Mouse (Mus musculus) midbrain, postnatal 0 days (tissue): ENCODE measurements around the gene Zfp933. TPM values are rescaled to one million over a fixed set of nuclear protein-coding genes. Genes with fewer than 3 reads are reported as not detected.

Experiments
- ATAC-seq: fragments of 200-750 bp; cut with Nextera tagmentation; 2 replicates; pipeline ENCODE4 v1.8.0; 2017; ENCODE audit warnings: moderate number of reproducible peaks, mild to moderate bottlenecking, moderate TSS enrichment, moderate library complexity; ENCODE audit not compliant: low FRiP score
- DNase-seq: peaks from one replicate; pipeline ENCODE4 v3.0.0-alpha.2; 2015; ENCODE audit warnings: low spot score
- H3K27ac ChIP-seq: fragments of 300-500 bp; sonication (generic); 2 replicates; pipeline ENCODE4 v1.5.1; 2014; ENCODE audit warnings: low read depth, mild to moderate bottlenecking, low read length, mixed read lengths
- H3K27me3 ChIP-seq: fragments of 300-500 bp; sonication (generic); 2 replicates; pipeline ENCODE4 v1.6.1; 2014; ENCODE audit warnings: low read length, control low read depth, mixed read lengths; ENCODE audit not compliant: insufficient read depth
- H3K36me3 ChIP-seq: fragments of 300-500 bp; sonication (generic); 2 replicates; pipeline ENCODE4 v1.6.1; 2014; ENCODE audit warnings: low read length, control low read depth, mixed read lengths; ENCODE audit not compliant: insufficient read depth
- H3K4me1 ChIP-seq: fragments of 300-500 bp; sonication (generic); 2 replicates; pipeline ENCODE4 v1.6.1; 2014; ENCODE audit warnings: mild to moderate bottlenecking, control low read depth, antibody characterized with exemption, low read length, mixed read lengths; ENCODE audit not compliant: insufficient read depth
- H3K4me2 ChIP-seq: fragments of 300-500 bp; sonication (generic); 2 replicates; pipeline ENCODE4 v1.6.1; 2014; ENCODE audit warnings: low read depth, mild to moderate bottlenecking, low read length, mixed read lengths; ENCODE audit not compliant: poor library complexity, severe bottlenecking
- H3K4me3 ChIP-seq: fragments of 300-500 bp; sonication (generic); 2 replicates; pipeline ENCODE4 v1.5.1; 2014; ENCODE audit warnings: low read depth, mild to moderate bottlenecking, low read length, moderate library complexity
- H3K9ac ChIP-seq: fragments of 300-500 bp; sonication (generic); replicated peaks from 2 replicates; pipeline ENCODE4 v1.6.1; 2014; ENCODE audit warnings: mild to moderate bottlenecking, low read length, moderate library complexity, mixed read lengths; ENCODE audit not compliant: poor library complexity, severe bottlenecking
- H3K9me3 ChIP-seq: fragments of 300-500 bp; sonication (generic); 2 replicates; pipeline ENCODE4 v1.6.1; 2016; ENCODE audit warnings: low read length, control low read depth
- CTCF ChIP-seq: IDR thresholded peaks from 2 replicates; pipeline ENCODE4 v1.5.1; 2016; ENCODE audit warnings: antibody characterized with exemption, mild to moderate bottlenecking
- WGBS: fragments of 180-500 bp; shearing (Covaris S2); extraction: QIAGEN DNeasy Blood & Tissue Kit; methylation state at CpG from one replicate; pipeline ENCODE4 v1.1.7; 2014; 5-methylcytosine and 5-hydroxymethylcytosine counted together
- polyA plus RNA-seq: library from polyadenylated mRNA; unstranded; fragments of >200 nt; fragmentation: Nextera tagmentation; extraction: Ambion mirVana; gene quantifications from 2 replicates; pipeline ENCODE4 v1.2.1, GENCODE M21; 2015
- total RNA-seq: library from RNA; depleted of rRNA; stranded (reverse); fragments of >200 nt; gene quantifications from 2 replicates; pipeline ENCODE4 v1.2.3, GENCODE M21; 2014

The Zfp933 gene
- total and polyA plus RNA-seq, 2 experiments from 2014 or later, result 4.2 to 11.2 TPM

DNA sequence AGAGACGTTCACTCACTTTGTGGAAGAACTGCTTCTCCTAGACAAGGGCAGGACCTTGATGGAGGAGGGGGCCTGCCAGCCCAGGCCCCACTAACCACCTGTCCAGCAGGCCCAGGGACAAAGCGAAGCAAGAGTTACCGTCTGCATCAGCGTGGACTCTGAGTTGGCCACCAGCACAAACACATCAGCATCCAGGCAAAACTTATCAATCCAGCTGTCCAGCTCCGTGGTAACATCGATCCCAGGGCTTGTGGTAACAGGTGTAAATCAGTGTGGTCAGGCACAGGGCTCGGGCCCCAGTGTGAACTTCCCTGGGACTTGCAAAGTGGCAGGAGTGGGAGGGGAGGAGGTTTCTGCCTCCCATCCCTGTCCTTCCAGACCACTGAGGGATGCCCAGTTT lies 39.1 kb upstream of the Zfp933 start:
- H3K9ac ChIP-seq, result no peak overlapping the region
- DNase-seq, result no peak
- H3K4me1 ChIP-seq, result no peaks in the 10 kb centered on the region
- TF ChIP-seq CTCF, result no peak
- H3K9me3 ChIP-seq, result no peaks in the 10 kb centered on the region
- peaks cover 82% of the 10 kb centered on the region for H3K36me3 ChIP-seq
- H3K27me3 ChIP-seq, result no peaks in the 10 kb centered on the region
- no peak overlapping the region for H3K27ac ChIP-seq
- 95% methylated on average over 7 of the region's 7 CpGs for WGBS
- ATAC-seq, result no peak
- no peak overlapping the region for H3K4me3 ChIP-seq
- no peak overlapping the region for H3K4me2 ChIP-seq

- H3K9me3 ChIP-seq, result no peaks in the 10 kb centered on the region
- ATAC-seq (no peak), DNase-seq (no peak)
- H3K27ac ChIP-seq, result no peak overlapping the region
- no peak overlapping the region for H3K4me3 ChIP-seq
- H3K4me1 ChIP-seq, result no peaks in the 10 kb centered on the region
- no peak for TF ChIP-seq CTCF
- no peaks in the 10 kb centered on the region for H3K27me3 ChIP-seq
- peaks cover 84% of the 10 kb centered on the region for H3K36me3 ChIP-seq
- WGBS, result 90% methylated on average over 12 of the region's 12 CpGs
- H3K9ac ChIP-seq, result no peak overlapping the region
- H3K4me2 ChIP-seq, result no peak overlapping the region
Measured at GRCm38 (mm10) chr4:147886158-147886557, 38.0 kb upstream of the Zfp933 start.

GRCm38 (mm10) chr4:147884138-147884537 lies 36.0 kb upstream of the Zfp933 start:
- 81% methylated on average over 3 of the region's 3 CpGs for WGBS
- H3K27ac ChIP-seq, result no peak overlapping the region
- no peak for DNase-seq

GRCm38 (mm10) chr4:147883041-147883440 lies 34.9 kb upstream of the Zfp933 start:
- peaks cover 88% of the 10 kb centered on the region for H3K36me3 ChIP-seq
- no peak for TF ChIP-seq CTCF
- H3K4me3 ChIP-seq, result no peak overlapping the region
- no peak for DNase-seq
- H3K9ac ChIP-seq, result no peak overlapping the region
- no peak overlapping the region for H3K4me2 ChIP-seq
- no peaks in the 10 kb centered on the region for H3K4me1 ChIP-seq
- no peaks in the 10 kb centered on the region for H3K27me3 ChIP-seq
- ATAC-seq, result no peak
- WGBS, result 79% methylated on average over 6 of the region's 6 CpGs
- H3K27ac ChIP-seq, result no peak overlapping the region
- no peaks in the 10 kb centered on the region for H3K9me3 ChIP-seq

More at GRCm38 (mm10) chr4:147884138-147884537, 36.0 kb upstream of the Zfp933 start:
- no peak for TF ChIP-seq CTCF
- Histone ChIP-seq H3K9me3 (no peaks in the 10 kb centered on the region), H3K4me1 (no peaks in the 10 kb centered on the region), H3K4me2 (no peak overlapping the region), H3K4me3 (no peak overlapping the region), H3K9ac (no peak overlapping the region), H3K27me3 (no peaks in the 10 kb centered on the region), H3K36me3 (peaks cover 83% of the 10 kb centered on the region)
- no peak for ATAC-seq

GRCm38 (mm10) chr4:147881792-147882191 lies 33.6 kb upstream of the Zfp933 start:
- no peak overlapping the region for H3K4me2 ChIP-seq
- ATAC-seq (no peak), DNase-seq (no peak)
- no peak overlapping the region for H3K9ac ChIP-seq
- no peaks in the 10 kb centered on the region for H3K9me3 ChIP-seq
- no peaks in the 10 kb centered on the region for H3K4me1 ChIP-seq
- no peaks in the 10 kb centered on the region for H3K27me3 ChIP-seq
- no peak overlapping the region for H3K4me3 ChIP-seq
- H3K36me3 ChIP-seq, result peaks cover 84% of the 10 kb centered on the region
- no peak overlapping the region for H3K27ac ChIP-seq
- TF ChIP-seq CTCF, result no peak
- 95% methylated on average over 7 of the region's 7 CpGs for WGBS

DNA sequence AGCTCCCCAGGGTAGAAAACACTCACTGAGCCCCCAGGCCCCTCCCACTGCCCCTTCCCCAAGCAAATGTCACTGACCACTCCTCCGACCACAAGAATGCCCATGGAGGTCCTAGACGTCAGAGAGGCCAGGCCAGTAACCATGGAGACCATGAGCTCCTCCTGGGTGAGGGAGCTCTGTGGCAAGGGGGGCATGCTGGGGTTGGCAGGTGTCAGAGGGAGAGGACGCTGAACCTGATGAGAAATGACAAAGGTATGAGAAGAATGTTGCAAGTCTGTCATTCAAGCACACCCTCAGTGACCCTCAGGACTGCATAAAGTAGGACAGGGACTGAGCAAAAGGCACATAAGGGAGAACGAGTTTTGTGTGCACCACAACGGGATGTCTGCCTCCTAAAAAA lies 31.7 kb upstream of the Zfp933 start:
- ATAC-seq, result no peak
- H3K27ac ChIP-seq, result no peak overlapping the region
- H3K4me2 ChIP-seq, result no peak overlapping the region
- H3K9me3 ChIP-seq, result no peaks in the 10 kb centered on the region
- no peaks in the 10 kb centered on the region for H3K27me3 ChIP-seq
- no peak for TF ChIP-seq CTCF
- peaks cover 83% of the 10 kb centered on the region for H3K36me3 ChIP-seq
- H3K9ac ChIP-seq, result no peak overlapping the region
- DNase-seq, result no peak
- H3K4me1 ChIP-seq, result no peaks in the 10 kb centered on the region
- 51% methylated on average over 5 of the region's 5 CpGs for WGBS
- H3K4me3 ChIP-seq, result no peak overlapping the region
